Mouse (Mus musculus) embryonic facial prominence, embryonic 10.5 days (tissue): ENCODE results near the gene Prpf6. TPM values are rescaled to one million over a fixed set of nuclear protein-coding genes. Genes with fewer than 3 reads are reported as not detected.

Experiments
- DNase-seq: peaks from one replicate; pipeline ENCODE4 v3.0.0-alpha.2; 2017; ENCODE audit warnings: low spot score
- H3K27ac ChIP-seq: fragments of 300-500 bp; sonication (generic); replicated peaks from 2 replicates; pipeline ENCODE4 v1.5.1; 2016; ENCODE audit warnings: mild to moderate bottlenecking
- H3K27me3 ChIP-seq: fragments of 300-500 bp; sonication (generic); replicated peaks from 2 replicates; pipeline ENCODE4 v1.6.1; 2016; ENCODE audit warnings: low read depth, mild to moderate bottlenecking; ENCODE audit not compliant: poor library complexity, severe bottlenecking
- H3K36me3 ChIP-seq: fragments of 300-500 bp; sonication (generic); replicated peaks from 2 replicates; pipeline ENCODE4 v1.6.1; 2016; ENCODE audit warnings: mild to moderate bottlenecking, moderate library complexity
- H3K4me1 ChIP-seq: fragments of 300-500 bp; sonication (generic); 2 replicates; pipeline ENCODE4 v1.6.1; 2016
- H3K4me3 ChIP-seq: fragments of 300-500 bp; sonication (generic); 2 replicates; pipeline ENCODE4 v1.5.1; 2016; ENCODE audit warnings: mild to moderate bottlenecking, moderate library complexity
- H3K9me3 ChIP-seq: fragments of 300-500 bp; sonication (generic); 2 replicates; pipeline ENCODE4 v1.6.1; 2016; ENCODE audit warnings: mild to moderate bottlenecking
- WGBS: fragments of 180-500 bp; shearing (Covaris S2); methylation state at CpG from one replicate; pipeline ENCODE4 v1.1.7; 2016; 5-methylcytosine and 5-hydroxymethylcytosine counted together
- polyA plus RNA-seq: library from polyadenylated mRNA; unstranded; fragments of >200 nt; fragmentation: Nextera tagmentation; extraction: Ambion mirVana; gene quantifications from 2 replicates; pipeline ENCODE4 v1.2.1, GENCODE M21; 2016

Prpf6 gene
- polyA plus RNA-seq, 1 experiment from 2014 or later, result 77.2 TPM

DNA sequence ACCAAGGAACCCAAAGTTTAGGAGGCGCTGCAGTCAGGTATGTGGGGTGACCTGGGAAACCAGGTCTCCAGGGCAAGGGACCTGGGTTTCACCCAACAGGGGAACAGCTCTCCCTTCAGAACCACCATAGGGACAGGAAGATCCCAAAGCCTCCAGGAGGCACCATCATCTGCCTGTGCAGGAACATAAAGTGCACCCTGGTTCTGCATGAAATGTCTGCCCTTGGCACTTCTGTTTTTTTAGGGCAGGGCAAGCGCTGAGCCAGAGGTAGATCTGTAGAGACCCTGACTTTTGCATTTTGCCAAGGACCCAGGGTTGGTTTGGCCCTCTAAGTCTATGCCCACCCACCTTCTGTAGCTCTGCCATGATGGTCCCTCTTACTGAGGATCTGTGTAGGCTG, 9.3 kb upstream of the Prpf6 start:
- Histone ChIP-seq H3K4me1 (peaks cover 30% of the 10 kb centered on the region), H3K27me3 (no peaks in the 10 kb centered on the region), H3K36me3 (peaks cover 46% of the 10 kb centered on the region), H3K27ac (no peak overlapping the region), H3K9me3 (no peaks in the 10 kb centered on the region), H3K4me3 (peak overlapping the region; percentile 84)
- peak; percentile 8 for DNase-seq
- 80% methylated on average over 2 of the region's 2 CpGs for WGBS

- peak; percentile 7 for DNase-seq
- 94% methylated on average over 1 of the region's 1 CpGs for WGBS
- Histone ChIP-seq H3K4me3 (no peak overlapping the region), H3K27me3 (no peaks in the 10 kb centered on the region), H3K4me1 (peaks cover 30% of the 10 kb centered on the region), H3K27ac (no peak overlapping the region), H3K9me3 (no peaks in the 10 kb centered on the region), H3K36me3 (peaks cover 52% of the 10 kb centered on the region)
Measured at GRCm38 (mm10) chr2:181582939-181583338, 8.7 kb upstream of the Prpf6 start.

GRCm38 (mm10) chr2:181583460-181584257, 8.0 kb upstream of the Prpf6 start:
- Histone ChIP-seq H3K4me1 (peaks cover 26% of the 10 kb centered on the region), H3K27ac (no peak overlapping the region), H3K9me3 (no peaks in the 10 kb centered on the region), H3K4me3 (no peak overlapping the region), H3K27me3 (no peaks in the 10 kb centered on the region), H3K36me3 (peaks cover 59% of the 10 kb centered on the region)
- 88% methylated on average over 3 of the region's 3 CpGs for WGBS
- peak; percentile 6 for DNase-seq

DNA sequence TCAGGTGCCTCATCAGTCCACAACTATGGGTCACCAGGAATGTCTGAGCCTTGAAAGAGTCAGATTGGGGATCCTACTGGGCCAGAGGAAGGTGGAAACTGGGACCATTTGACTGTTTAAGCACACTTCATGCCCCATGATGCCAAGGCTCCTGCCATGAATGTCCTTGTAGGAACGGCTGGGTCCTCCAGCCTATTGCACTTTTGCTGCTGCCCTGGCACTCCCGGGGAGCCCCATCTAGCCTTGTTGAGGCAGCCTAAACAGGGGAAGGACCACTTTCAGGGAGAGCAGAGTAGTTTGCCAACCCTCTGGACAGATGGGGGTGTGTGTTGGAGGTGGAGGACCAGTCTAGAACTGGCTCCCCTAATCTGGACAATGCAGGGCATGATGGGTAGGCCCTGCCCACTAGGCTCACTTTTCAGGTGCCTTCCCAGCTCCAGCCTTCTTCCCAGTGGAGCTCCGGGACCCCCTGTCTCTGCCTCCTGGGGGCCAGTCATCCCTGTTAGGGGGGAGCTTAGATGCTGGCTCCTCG, 7.2 kb upstream of the Prpf6 start, which contains the start of gene Uckl1:
Uckl1 (minus strand) TSS at position 482 of the 532 bp plus-strand sequence.
- Histone ChIP-seq H3K4me3 (no peak within 1 kb of the TSS), H3K4me1 (peaks cover 18% of the 10 kb centered on the region), H3K27me3 (no peaks in the 10 kb centered on the region), H3K9me3 (no peaks in the 10 kb centered on the region), H3K27ac (no peak within 1 kb of the TSS), H3K36me3 (peaks cover 67% of the 10 kb centered on the region)
- DNase-seq, result peak; percentile 6
- WGBS, result 93% methylated on average over 4 of the region's 4 CpGs

GRCm38 (mm10) chr2:181585506-181585905, 6.2 kb upstream of the Prpf6 start:
- Histone ChIP-seq H3K4me1 (peaks cover 12% of the 10 kb centered on the region), H3K27ac (no peak overlapping the region), H3K36me3 (peaks cover 77% of the 10 kb centered on the region), H3K9me3 (no peaks in the 10 kb centered on the region), H3K27me3 (no peaks in the 10 kb centered on the region), H3K4me3 (no peak overlapping the region)
- WGBS, result 91% methylated on average over 5 of the region's 5 CpGs
- DNase-seq, result no peak

DNA sequence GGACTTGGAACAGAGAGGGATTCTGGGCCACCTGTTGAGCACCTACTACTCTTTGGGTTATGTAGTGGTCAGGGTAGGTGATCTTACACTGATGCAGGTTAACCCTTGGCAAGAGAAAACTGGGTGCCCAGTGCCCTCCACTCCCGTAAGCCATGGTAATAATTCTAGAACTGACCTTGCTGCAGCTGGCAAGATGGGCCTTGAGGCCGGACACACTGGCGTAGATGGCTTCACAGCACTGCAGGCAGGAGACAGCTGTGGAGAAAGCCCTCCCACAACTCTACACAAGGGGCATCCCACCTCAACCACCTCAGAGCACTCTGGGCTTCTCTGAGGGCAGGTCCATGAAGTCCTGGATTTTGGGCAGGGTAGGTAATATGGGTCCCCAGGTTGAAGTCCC, 5.5 kb upstream of the Prpf6 start:
- DNase-seq, result no peak
- Histone ChIP-seq H3K4me1 (peaks cover 13% of the 10 kb centered on the region), H3K9me3 (no peaks in the 10 kb centered on the region), H3K36me3 (peaks cover 82% of the 10 kb centered on the region), H3K27ac (no peak overlapping the region), H3K27me3 (no peaks in the 10 kb centered on the region), H3K4me3 (no peak overlapping the region)
- 95% methylated on average over 3 of the region's 3 CpGs for WGBS

DNA sequence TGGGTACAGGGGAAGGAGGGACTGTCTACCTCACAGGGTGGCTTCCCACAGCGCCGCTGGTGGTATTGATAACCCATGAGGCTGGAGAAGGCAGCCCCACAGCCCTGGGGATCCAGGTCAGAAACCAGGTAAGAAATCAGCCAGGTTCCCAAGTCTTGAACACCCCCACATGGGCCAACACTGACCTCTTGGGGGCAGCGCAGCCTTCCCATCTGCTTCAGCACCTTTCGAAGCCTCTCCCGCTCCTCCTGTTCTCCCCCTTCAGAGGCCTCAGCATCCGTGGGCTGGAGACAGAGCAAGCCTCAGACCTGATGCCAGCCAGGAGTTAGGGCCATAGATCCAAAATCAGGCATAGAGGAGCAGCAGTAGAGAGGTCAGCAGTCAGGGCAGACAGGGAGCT, 3.9 kb upstream of the Prpf6 start:
- Histone ChIP-seq H3K27ac (no peak overlapping the region), H3K4me3 (no peak overlapping the region), H3K36me3 (peaks cover 79% of the 10 kb centered on the region), H3K9me3 (no peaks in the 10 kb centered on the region), H3K27me3 (no peaks in the 10 kb centered on the region), H3K4me1 (peaks cover 16% of the 10 kb centered on the region)
- no peak for DNase-seq
- WGBS, result 86% methylated on average over 6 of the region's 6 CpGs

- Histone ChIP-seq H3K9me3 (no peaks in the 10 kb centered on the region), H3K27me3 (no peaks in the 10 kb centered on the region), H3K4me3 (no peak overlapping the region), H3K27ac (no peak overlapping the region), H3K4me1 (peaks cover 20% of the 10 kb centered on the region), H3K36me3 (peaks cover 76% of the 10 kb centered on the region)
- DNase-seq, result no peak
- 93% methylated on average over 11 of the region's 11 CpGs for WGBS
Measured at GRCm38 (mm10) chr2:181588229-181588780, 3.4 kb upstream of the Prpf6 start.

GRCm38 (mm10) chr2:181589011-181589731, 2.5 kb upstream of the Prpf6 start:
- Histone ChIP-seq H3K27me3 (no peaks in the 10 kb centered on the region), H3K27ac (no peak overlapping the region), H3K4me3 (no peak overlapping the region), H3K4me1 (peaks cover 21% of the 10 kb centered on the region), H3K36me3 (peaks cover 68% of the 10 kb centered on the region), H3K9me3 (no peaks in the 10 kb centered on the region)
- DNase-seq, result no peak
- WGBS, result 92% methylated on average over 10 of the region's 10 CpGs

DNA sequence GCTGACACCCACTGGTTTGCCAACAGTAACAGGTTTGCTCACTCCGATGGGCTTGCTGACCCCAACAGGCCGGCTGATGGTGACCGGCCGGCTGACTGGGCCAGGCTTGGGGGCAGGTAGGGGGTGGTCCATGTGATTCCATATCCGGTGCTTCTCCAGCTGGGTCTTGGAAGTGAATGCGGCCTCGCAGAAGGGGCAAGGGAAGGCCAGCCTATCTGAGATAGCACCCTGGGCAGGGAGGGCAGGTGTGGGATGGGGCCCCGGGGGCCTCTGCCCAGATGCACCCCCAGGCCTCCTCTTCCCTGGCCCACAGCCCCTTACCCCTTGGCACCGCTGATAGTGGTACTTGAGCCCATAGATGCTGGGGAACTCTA, 1.9 kb upstream of the Prpf6 start:
- Histone ChIP-seq H3K27me3 (no peaks in the 10 kb centered on the region), H3K9me3 (no peaks in the 10 kb centered on the region), H3K36me3 (peaks cover 62% of the 10 kb centered on the region), H3K27ac (no peak overlapping the region), H3K4me3 (no peak overlapping the region), H3K4me1 (peaks cover 21% of the 10 kb centered on the region)
- DNase-seq, result no peak
- WGBS, result 90% methylated on average over 9 of the region's 9 CpGs

- Histone ChIP-seq H3K4me3 (no peak overlapping the region; the same call in 1 of the 2 replicates), H3K36me3 (peaks cover 55% of the 10 kb centered on the region), H3K27me3 (no peaks in the 10 kb centered on the region)
Measured at GRCm38 (mm10) chr2:181590471-181590870, 1.2 kb upstream of the Prpf6 start.

DNA sequence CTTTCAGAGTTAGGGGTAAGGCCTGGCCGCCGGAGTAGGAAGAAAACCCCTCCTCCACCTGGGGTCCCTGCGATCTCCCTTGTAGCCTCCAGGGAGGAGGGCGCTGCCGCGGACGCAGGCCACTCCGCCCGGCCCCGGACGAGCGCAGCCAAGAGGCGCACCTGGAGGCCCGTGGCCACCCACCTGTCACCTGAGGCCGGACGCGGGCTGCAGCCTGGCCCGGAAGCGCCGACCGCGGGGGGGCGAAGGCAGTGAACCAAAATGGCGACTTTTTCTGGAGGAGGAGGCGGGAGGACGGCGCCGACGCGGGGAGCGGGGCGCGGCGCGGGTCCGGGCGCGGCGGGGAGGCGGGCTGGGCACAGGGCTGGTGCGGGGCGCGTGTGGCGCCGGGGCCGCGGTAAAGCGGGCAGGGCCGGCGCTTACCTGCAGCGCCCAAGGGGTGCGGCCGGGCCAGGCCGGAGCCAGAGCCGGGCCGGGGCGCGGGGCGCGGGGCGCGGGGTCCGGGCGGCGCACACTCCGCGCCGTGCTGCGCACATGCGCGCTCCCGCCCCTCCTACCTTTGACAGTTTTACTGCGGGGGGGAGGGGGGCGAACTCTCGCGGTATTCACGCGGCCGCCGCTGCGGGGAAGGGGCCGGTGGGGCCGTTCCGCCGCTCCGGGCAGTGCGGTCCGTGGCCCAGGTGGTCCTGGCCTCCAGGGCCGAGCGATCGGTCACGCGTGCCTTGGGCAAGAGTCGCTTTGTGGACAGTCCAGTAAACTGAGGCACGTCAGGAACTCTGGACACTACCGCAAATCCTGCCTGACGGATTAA, 768 bp downstream of the Prpf6 start, which contains the start of gene Zfp512b:
Zfp512b (minus strand) TSS at position 573 of the 811 bp plus-strand sequence.
- WGBS, result 2% methylated on average over 96 of the region's 97 CpGs
- Histone ChIP-seq H3K27ac (peak within 1 kb of the TSS; percentile 94), H3K36me3 (peaks cover 39% of the 10 kb centered on the region), H3K9me3 (no peaks in the 10 kb centered on the region), H3K27me3 (0 out of 2 replicates have a peak, but pooled peaks cover 10% of the 10 kb centered on the region), H3K4me3 (peak within 1 kb of the TSS; percentile 96), H3K4me1 (peaks cover 21% of the 10 kb centered on the region)
- DNase-seq, result peak; percentile 88

More at GRCm38 (mm10) chr2:181590471-181590870, 1.2 kb upstream of the Prpf6 start:
- no peaks in the 10 kb centered on the region for H3K9me3 ChIP-seq
- H3K27ac ChIP-seq, result no peak overlapping the region
- WGBS, result 94% methylated on average over 5 of the region's 5 CpGs
- no peak for DNase-seq
- peaks cover 21% of the 10 kb centered on the region for H3K4me1 ChIP-seq
